Mouse (Mus musculus) stomach, adult 2 months (tissue): Measurements from ENCODE around the gene Haus8. TPM values are rescaled to one million over a fixed set of nuclear protein-coding genes. Genes with fewer than 3 reads are reported as not detected.

Experiments
- polyA plus RNA-seq: library from polyadenylated mRNA; depleted of rRNA; stranded (reverse); fragments of >200 nt; gene quantifications from 2 replicates; pipeline ENCODE4 v1.2.3, GENCODE M21; 2012; rRNA removed

Haus8 gene
- 6.0 and 6.8 TPM in 2 replicates for polyA plus RNA-seq

DNA sequence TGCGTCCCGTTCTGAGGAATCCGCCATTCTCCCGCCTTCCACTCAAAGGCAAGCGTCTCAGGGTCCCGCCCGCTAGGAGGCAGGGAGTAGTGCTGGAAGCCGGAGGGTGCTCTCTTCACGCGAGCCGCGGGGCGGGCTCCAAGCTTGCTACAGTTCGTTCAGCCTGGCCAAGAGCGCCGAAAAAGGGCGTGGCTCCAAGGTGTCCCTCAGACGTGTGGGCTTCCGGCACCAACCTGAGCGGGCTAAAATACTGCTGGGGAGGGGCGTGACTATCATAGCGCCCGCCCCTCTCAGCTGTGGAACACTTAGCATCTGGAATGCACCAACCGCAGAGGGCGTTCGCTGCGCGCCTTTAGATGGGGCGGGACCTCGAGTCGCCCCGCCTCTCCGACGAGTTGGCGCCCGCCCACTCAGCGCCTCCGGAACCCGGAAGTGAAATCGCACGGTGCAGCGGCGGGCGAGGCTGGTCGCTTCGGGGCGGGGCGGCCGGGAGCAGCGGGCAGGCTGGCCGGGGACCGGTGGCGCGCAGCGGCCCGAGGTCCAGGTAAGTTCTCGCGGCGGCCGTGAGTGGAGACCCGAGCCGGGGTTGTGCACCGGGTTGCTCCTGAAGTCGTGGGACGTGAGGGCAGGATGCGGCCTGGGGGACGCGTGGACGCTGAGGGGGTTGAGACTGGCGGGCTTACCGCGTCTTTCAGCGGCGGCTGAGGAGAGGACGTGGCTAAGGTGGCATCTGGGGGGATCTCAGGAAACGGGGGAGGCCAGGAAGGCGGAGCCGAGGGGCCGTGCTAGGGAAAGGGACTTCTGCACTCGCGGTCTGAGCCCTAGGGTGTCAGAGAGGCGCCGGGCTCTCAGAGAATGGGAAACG lies at the start of gene Haus8, which contains the start of gene Myo9b:
Gene Haus8 (minus strand): TSS at position 649 of the 865 bp plus-strand sequence.
Gene Myo9b (plus strand): TSS at position 429 of the 865 bp plus-strand sequence.

Other genes with a start within 250 kb of the Haus8 start
- 11.4 and 13.0 TPM in 2 replicates for gene Myo9b, start 220 bp downstream of the Haus8 start, polyA plus RNA-seq
- 31.4 and 31.5 TPM in 2 replicates for gene Use1, start 93.9 kb upstream of the Haus8 start, polyA plus RNA-seq
- gene Ocel1, start 98.4 kb upstream of the Haus8 start, polyA plus RNA-seq = 16.8 and 18.4 TPM in 2 replicates
- 162 and 384 TPM in 2 replicates for gene Nr2f6, start 109.0 kb upstream of the Haus8 start, polyA plus RNA-seq
- 8.7 and 12.0 TPM in 2 replicates for gene Ushbp1, start 122.9 kb upstream of the Haus8 start, polyA plus RNA-seq
- gene Babam1, start 123.9 kb upstream of the Haus8 start, polyA plus RNA-seq = 54.0 and 63.5 TPM in 2 replicates
- gene Ankle1, start 133.1 kb upstream of the Haus8 start, polyA plus RNA-seq = 5.4 and 7.1 TPM in 2 replicates
- gene Abhd8, start 190.7 kb upstream of the Haus8 start, polyA plus RNA-seq = 17.5 and 35.4 TPM in 2 replicates
- 88.5 and 151 TPM in 2 replicates for gene Mrpl34, start 192.0 kb upstream of the Haus8 start, polyA plus RNA-seq
- gene Dda1, start 196.3 kb upstream of the Haus8 start, polyA plus RNA-seq = 58.8 and 59.1 TPM in 2 replicates
- 16.2 and 28.7 TPM in 2 replicates for gene Ano8, start 213.0 kb upstream of the Haus8 start, polyA plus RNA-seq
- 23.1 and 27.9 TPM in 2 replicates for gene Gtpbp3, start 215.2 kb upstream of the Haus8 start, polyA plus RNA-seq
- 259 and 270 TPM in 2 replicates for gene Plvap, start 238.8 kb upstream of the Haus8 start, polyA plus RNA-seq